Mouse (Mus musculus) ES-Bruce4 (cell line): Measurements from ENCODE around the gene Gng10.

Experiments used
- CTCF ChIP-seq: IDR thresholded peaks from one replicate; pipeline ENCODE4 v1.8.1; 2011; ENCODE audit warnings: low read depth, low read length
- EP300 ChIP-seq: IDR thresholded peaks from 2 replicates; pipeline ENCODE4 v1.6.1; 2011; ENCODE audit warnings: low read depth, low read length; ENCODE audit not compliant: insufficient read depth
- POLR2A ChIP-seq: IDR thresholded peaks from one replicate; pipeline ENCODE4 v1.8.1; 2011; ENCODE audit warnings: low read length; ENCODE audit not compliant: insufficient read depth

GRCm38 (mm10) chr4:58999686-59000085, 35.2 kb upstream of the Gng10 start:
- TF ChIP-seq POLR2A (no peak), CTCF (peak; percentile 73), EP300 (no peak)
